Mouse (Mus musculus) olfactory bulb, adult 2 months (tissue): ENCODE data around the gene Ak7.

Experiments used
- CTCF ChIP-seq: fragments of 200-500 bp; IDR thresholded peaks from 2 replicates; pipeline ENCODE4 v1.5.1; 2012; ENCODE audit warnings: low read depth, mild to moderate bottlenecking, low read length, moderate library complexity; ENCODE audit not compliant: insufficient read depth
- POLR2A ChIP-seq: fragments of 200-500 bp; IDR thresholded peaks from 2 replicates; pipeline ENCODE4 v1.6.1; 2012; ENCODE audit warnings: mild to moderate bottlenecking, low read depth, low read length, moderate library complexity; ENCODE audit not compliant: insufficient read depth

GRCm38 (mm10) chr12:105724616-105725015 lies 18.8 kb downstream of the Ak7 start:
- TF ChIP-seq POLR2A (no peak), CTCF (no peak)
